Mouse (Mus musculus) midbrain, postnatal 0 days (tissue): Measurements from ENCODE around the gene Cdk17. TPM values are rescaled to one million over a fixed set of nuclear protein-coding genes. Genes with fewer than 3 reads are reported as not detected.

Experiments used
- ATAC-seq: fragments of 200-750 bp; cut with Nextera tagmentation; 2 replicates; pipeline ENCODE4 v1.8.0; 2017; ENCODE audit warnings: moderate number of reproducible peaks, mild to moderate bottlenecking, moderate TSS enrichment, moderate library complexity; ENCODE audit not compliant: low FRiP score
- DNase-seq: peaks from one replicate; pipeline ENCODE4 v3.0.0-alpha.2; 2015; ENCODE audit warnings: low spot score
- H3K27ac ChIP-seq: fragments of 300-500 bp; sonication (generic); 2 replicates; pipeline ENCODE4 v1.5.1; 2014; ENCODE audit warnings: low read depth, mild to moderate bottlenecking, low read length, mixed read lengths
- H3K27me3 ChIP-seq: fragments of 300-500 bp; sonication (generic); 2 replicates; pipeline ENCODE4 v1.6.1; 2014; ENCODE audit warnings: low read length, control low read depth, mixed read lengths; ENCODE audit not compliant: insufficient read depth
- H3K36me3 ChIP-seq: fragments of 300-500 bp; sonication (generic); 2 replicates; pipeline ENCODE4 v1.6.1; 2014; ENCODE audit warnings: low read length, control low read depth, mixed read lengths; ENCODE audit not compliant: insufficient read depth
- H3K4me1 ChIP-seq: fragments of 300-500 bp; sonication (generic); 2 replicates; pipeline ENCODE4 v1.6.1; 2014; ENCODE audit warnings: mild to moderate bottlenecking, control low read depth, antibody characterized with exemption, low read length, mixed read lengths; ENCODE audit not compliant: insufficient read depth
- H3K4me2 ChIP-seq: fragments of 300-500 bp; sonication (generic); 2 replicates; pipeline ENCODE4 v1.6.1; 2014; ENCODE audit warnings: low read depth, mild to moderate bottlenecking, low read length, mixed read lengths; ENCODE audit not compliant: poor library complexity, severe bottlenecking
- H3K4me3 ChIP-seq: fragments of 300-500 bp; sonication (generic); 2 replicates; pipeline ENCODE4 v1.5.1; 2014; ENCODE audit warnings: low read depth, mild to moderate bottlenecking, low read length, moderate library complexity
- H3K9ac ChIP-seq: fragments of 300-500 bp; sonication (generic); replicated peaks from 2 replicates; pipeline ENCODE4 v1.6.1; 2014; ENCODE audit warnings: mild to moderate bottlenecking, low read length, moderate library complexity, mixed read lengths; ENCODE audit not compliant: poor library complexity, severe bottlenecking
- H3K9me3 ChIP-seq: fragments of 300-500 bp; sonication (generic); 2 replicates; pipeline ENCODE4 v1.6.1; 2016; ENCODE audit warnings: low read length, control low read depth
- CTCF ChIP-seq: IDR thresholded peaks from 2 replicates; pipeline ENCODE4 v1.5.1; 2016; ENCODE audit warnings: antibody characterized with exemption, mild to moderate bottlenecking
- WGBS: fragments of 180-500 bp; shearing (Covaris S2); extraction: QIAGEN DNeasy Blood & Tissue Kit; methylation state at CpG from one replicate; pipeline ENCODE4 v1.1.7; 2014; 5-methylcytosine and 5-hydroxymethylcytosine counted together
- polyA plus RNA-seq: library from polyadenylated mRNA; unstranded; fragments of >200 nt; fragmentation: Nextera tagmentation; extraction: Ambion mirVana; gene quantifications from 2 replicates; pipeline ENCODE4 v1.2.1, GENCODE M21; 2015
- total RNA-seq: library from RNA; depleted of rRNA; stranded (reverse); fragments of >200 nt; gene quantifications from 2 replicates; pipeline ENCODE4 v1.2.3, GENCODE M21; 2014

Cdk17 gene
- total and polyA plus RNA-seq, 2 experiments from 2014 or later, result 34.3 to 91.1 TPM

DNA sequence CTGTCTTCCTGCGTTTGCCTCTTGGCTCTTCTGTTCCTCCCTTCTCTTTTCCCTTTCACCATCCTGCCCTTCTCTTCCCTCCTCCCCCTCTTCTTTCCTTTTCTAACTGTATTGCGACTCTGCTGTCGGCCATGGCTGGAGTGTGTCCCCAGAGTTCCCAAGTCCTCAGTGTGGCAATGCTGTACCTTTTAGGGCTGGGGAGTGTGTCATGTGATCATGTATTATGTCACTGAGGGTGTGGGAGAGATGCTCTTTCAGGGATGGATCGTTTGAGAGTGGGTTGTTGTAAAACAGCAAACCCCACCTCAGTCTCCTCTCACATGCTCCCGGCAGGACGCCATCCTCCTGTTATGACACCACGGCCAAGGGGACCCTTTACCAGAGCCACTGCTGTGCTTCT, 120.4 kb downstream of the Cdk17 start:
- no peak overlapping the region for H3K9ac ChIP-seq
- 73% methylated on average over 7 of the region's 7 CpGs for WGBS
- no peak overlapping the region for H3K4me3 ChIP-seq
- ATAC-seq (no peak), DNase-seq (no peak)
- no peak overlapping the region for H3K4me2 ChIP-seq
- no peaks in the 10 kb centered on the region for H3K36me3 ChIP-seq
- no peak for TF ChIP-seq CTCF
- H3K27me3 ChIP-seq, result no peaks in the 10 kb centered on the region
- H3K4me1 ChIP-seq, result peaks cover 5% of the 10 kb centered on the region; the same call in 1 of the 2 replicates
- H3K9me3 ChIP-seq, result no peaks in the 10 kb centered on the region
- H3K27ac ChIP-seq, result no peak overlapping the region

DNA sequence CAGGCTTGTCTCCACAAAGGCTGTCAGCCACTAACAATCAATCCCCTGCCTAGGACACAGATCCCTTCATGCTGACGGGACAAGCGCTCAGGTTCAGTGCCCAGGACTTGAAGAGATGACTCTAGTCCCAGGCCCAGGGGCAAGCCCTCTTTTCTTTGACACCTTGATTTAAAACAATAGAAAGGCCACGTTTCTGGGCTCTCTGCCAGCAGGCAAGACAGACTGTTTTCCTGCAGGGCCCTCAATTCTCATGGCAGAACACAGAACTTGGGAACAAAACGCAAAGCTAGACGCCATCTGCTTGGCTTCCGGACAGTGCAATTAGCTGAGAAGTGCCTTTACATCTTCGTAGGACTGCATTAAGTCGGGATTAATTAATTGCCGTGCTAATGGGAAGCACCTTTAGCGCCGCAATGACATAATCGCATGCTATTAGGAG, 121.9 kb downstream of the Cdk17 start:
- 0 out of 2 replicates have a peak overlapping the region, but pooled peaks have one; percentile 4 for H3K9ac ChIP-seq
- no peak for TF ChIP-seq CTCF
- no peak overlapping the region for H3K4me3 ChIP-seq
- WGBS, result 31% methylated on average over 12 of the region's 12 CpGs
- no peak for ATAC-seq
- no peaks in the 10 kb centered on the region for H3K9me3 ChIP-seq
- H3K4me2 ChIP-seq, result no peak overlapping the region
- H3K4me1 ChIP-seq, result no peaks in the 10 kb centered on the region
- H3K27me3 ChIP-seq, result no peaks in the 10 kb centered on the region
- H3K36me3 ChIP-seq, result no peaks in the 10 kb centered on the region
- peak; percentile 39 for DNase-seq
- H3K27ac ChIP-seq, result no peak overlapping the region

DNA sequence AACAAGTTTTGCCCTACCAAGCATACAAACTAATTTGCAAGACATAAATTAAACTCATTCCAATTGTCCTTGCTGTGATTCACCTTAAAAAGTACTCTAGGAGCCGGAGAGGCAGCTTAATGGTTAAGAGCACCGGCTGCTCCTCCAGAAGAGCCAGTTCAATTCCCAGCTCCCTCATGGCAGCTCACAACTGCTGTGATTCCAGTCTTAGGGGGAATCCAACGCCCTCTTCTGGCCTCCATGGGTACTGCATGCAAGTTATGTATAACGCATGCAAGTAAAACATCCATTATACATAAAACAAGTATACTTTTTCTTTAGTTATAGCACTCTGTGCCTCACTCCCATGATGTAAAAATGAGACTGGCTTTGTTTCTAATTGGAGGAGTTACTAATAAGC, 122.6 kb downstream of the Cdk17 start:
- H3K36me3 ChIP-seq, result no peaks in the 10 kb centered on the region
- DNase-seq (no peak), ATAC-seq (no peak)
- no peak overlapping the region for H3K27ac ChIP-seq
- no peak overlapping the region for H3K4me2 ChIP-seq
- H3K9ac ChIP-seq, result no peak overlapping the region
- TF ChIP-seq CTCF, result peak; percentile 65
- H3K4me1 ChIP-seq, result no peaks in the 10 kb centered on the region
- no peaks in the 10 kb centered on the region for H3K27me3 ChIP-seq
- no peak overlapping the region for H3K4me3 ChIP-seq
- H3K9me3 ChIP-seq, result no peaks in the 10 kb centered on the region
- WGBS, result 75% methylated on average over 4 of the region's 4 CpGs

GRCm38 (mm10) chr10:93285489-93285888, 124.8 kb downstream of the Cdk17 start:
- no peak for TF ChIP-seq CTCF
- WGBS, result 84% methylated on average over 5 of the region's 5 CpGs
- no peaks in the 10 kb centered on the region for H3K36me3 ChIP-seq
- no peak for DNase-seq
- no peak overlapping the region for H3K9ac ChIP-seq
- no peak overlapping the region for H3K4me3 ChIP-seq
- no peaks in the 10 kb centered on the region for H3K4me1 ChIP-seq
- no peak for ATAC-seq
- H3K9me3 ChIP-seq, result no peaks in the 10 kb centered on the region
- no peak overlapping the region for H3K4me2 ChIP-seq
- H3K27me3 ChIP-seq, result no peaks in the 10 kb centered on the region
- H3K27ac ChIP-seq, result no peak overlapping the region

DNA sequence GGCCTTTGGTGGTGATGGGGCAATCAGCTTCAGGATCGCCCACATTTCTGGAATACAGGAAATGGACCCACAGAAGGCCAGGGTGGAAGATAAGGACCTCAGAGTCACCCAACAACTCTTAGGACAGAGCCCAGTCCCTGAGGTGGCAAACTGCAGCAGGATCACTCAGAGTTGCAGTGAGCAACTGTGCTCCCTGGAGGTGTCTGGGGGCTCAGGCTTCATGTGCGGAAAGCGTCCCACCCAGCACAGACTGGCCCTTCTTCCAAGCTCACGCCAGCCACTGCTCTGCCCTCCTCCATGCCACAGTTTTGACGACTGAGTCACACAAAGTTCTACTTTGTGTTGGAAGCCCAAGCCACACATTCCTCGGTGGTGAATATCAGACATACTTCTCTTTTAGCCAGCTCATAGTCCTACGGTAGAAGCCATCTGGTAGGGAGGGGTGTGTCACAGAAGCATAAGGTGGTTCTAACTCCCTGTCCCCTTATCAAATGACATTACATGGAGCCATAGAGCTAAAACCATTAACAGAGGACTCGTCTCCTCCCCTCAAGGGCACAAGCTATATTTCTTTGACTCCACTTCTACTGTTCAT, 127.0 kb downstream of the Cdk17 start:
- no peak overlapping the region for H3K27ac ChIP-seq
- ATAC-seq, result no peak
- H3K36me3 ChIP-seq, result no peaks in the 10 kb centered on the region
- no peaks in the 10 kb centered on the region for H3K4me1 ChIP-seq
- H3K9me3 ChIP-seq, result no peaks in the 10 kb centered on the region
- H3K4me3 ChIP-seq, result no peak overlapping the region
- DNase-seq, result no peak
- TF ChIP-seq CTCF, result no peak
- no peaks in the 10 kb centered on the region for H3K27me3 ChIP-seq
- no peak overlapping the region for H3K4me2 ChIP-seq
- 93% methylated on average over 8 of the region's 8 CpGs for WGBS
- H3K9ac ChIP-seq, result no peak overlapping the region

DNA sequence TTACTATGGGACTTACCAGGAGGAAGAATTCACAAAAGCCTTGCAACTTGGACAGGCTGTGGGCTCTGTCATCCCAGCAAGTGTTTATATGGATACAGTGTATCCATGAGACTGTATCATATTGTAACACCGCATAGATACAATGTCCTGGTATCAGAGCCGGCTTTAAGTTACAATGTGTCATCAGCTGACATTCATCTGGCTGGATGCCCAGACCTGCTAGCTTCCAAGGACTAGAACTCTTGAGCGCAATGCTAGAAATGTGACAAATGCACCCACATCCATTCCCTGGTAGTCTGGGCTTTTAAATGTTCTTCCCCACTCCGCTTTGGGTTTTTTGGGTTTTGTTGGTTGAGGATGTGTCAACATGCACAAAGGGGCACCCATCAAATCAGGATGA, 127.7 kb downstream of the Cdk17 start:
- WGBS, result 67% methylated on average over 4 of the region's 4 CpGs
- no peak for TF ChIP-seq CTCF
- H3K4me1 ChIP-seq, result no peaks in the 10 kb centered on the region
- H3K27me3 ChIP-seq, result no peaks in the 10 kb centered on the region
- no peaks in the 10 kb centered on the region for H3K9me3 ChIP-seq
- no peak overlapping the region for H3K4me3 ChIP-seq
- peak; percentile 61 for DNase-seq
- H3K9ac ChIP-seq, result no peak overlapping the region
- no peak overlapping the region for H3K4me2 ChIP-seq
- H3K36me3 ChIP-seq, result no peaks in the 10 kb centered on the region
- ATAC-seq, result no peak
- H3K27ac ChIP-seq, result no peak overlapping the region
